Mouse (Mus musculus) forebrain, postnatal 0 days (tissue): ENCODE measurements around the gene Rnf150. TPM values are rescaled to one million over a fixed set of nuclear protein-coding genes. Genes with fewer than 3 reads are reported as not detected.

Experiments used
- ATAC-seq: fragments of 200-750 bp; cut with Nextera tagmentation; 2 replicates; pipeline ENCODE4 v1.8.0; 2017; ENCODE audit warnings: mild to moderate bottlenecking, moderate library complexity
- DNase-seq: peaks from one replicate; pipeline ENCODE4 v3.0.0-alpha.2; 2015
- H3K27ac ChIP-seq: fragments of 300-500 bp; sonication (generic); 2 replicates; pipeline ENCODE4 v1.5.1; 2014; ENCODE audit warnings: low read depth, mild to moderate bottlenecking, antibody characterized with exemption, low read length, moderate library complexity, mixed read lengths
- H3K27me3 ChIP-seq: fragments of 300-500 bp; sonication (generic); 2 replicates; pipeline ENCODE4 v1.6.1; 2014; ENCODE audit warnings: mild to moderate bottlenecking, low read length, mixed read lengths; ENCODE audit not compliant: insufficient read depth
- H3K36me3 ChIP-seq: fragments of 300-500 bp; sonication (generic); 2 replicates; pipeline ENCODE4 v1.6.1; 2014; ENCODE audit warnings: mild to moderate bottlenecking, moderate library complexity; ENCODE audit not compliant: insufficient read depth
- H3K4me1 ChIP-seq: fragments of 300-500 bp; sonication (generic); 2 replicates; pipeline ENCODE4 v1.6.1; 2014; ENCODE audit warnings: antibody characterized with exemption; ENCODE audit not compliant: insufficient read depth
- H3K4me2 ChIP-seq: fragments of 300-500 bp; sonication (generic); 2 replicates; pipeline ENCODE4 v1.6.1; 2014; ENCODE audit warnings: low read depth, mild to moderate bottlenecking, moderate library complexity
- H3K4me3 ChIP-seq: fragments of 300-500 bp; sonication (generic); 2 replicates; pipeline ENCODE4 v1.5.1; 2014; ENCODE audit warnings: low read depth, low read length, mixed read lengths
- H3K9ac ChIP-seq: fragments of 300-500 bp; sonication (generic); 2 replicates; pipeline ENCODE4 v1.6.1; 2014; ENCODE audit warnings: mild to moderate bottlenecking
- H3K9me3 ChIP-seq: fragments of 300-500 bp; sonication (generic); 2 replicates; pipeline ENCODE4 v1.6.1; 2016; ENCODE audit warnings: low read length
- CTCF ChIP-seq: sonication (generic); IDR thresholded peaks from 2 replicates; pipeline ENCODE4 v1.5.1; 2016; ENCODE audit warnings: antibody characterized with exemption, control low read depth, low read depth
- WGBS: fragments of 180-500 bp; shearing (Covaris S2); extraction: QIAGEN DNeasy Blood & Tissue Kit; methylation state at CpG from one replicate; pipeline ENCODE4 v1.1.7; 2014; 5-methylcytosine and 5-hydroxymethylcytosine counted together
- polyA plus RNA-seq: library from polyadenylated mRNA; unstranded; fragments of >200 nt; fragmentation: Nextera tagmentation; extraction: Ambion mirVana; gene quantifications from 2 replicates; pipeline ENCODE4 v1.2.1, GENCODE M21; 2015
- total RNA-seq: library from RNA; depleted of rRNA; stranded (reverse); fragments of >200 nt; gene quantifications from 2 replicates; pipeline ENCODE4 v1.2.3, GENCODE M21; 2014

Rnf150 gene
- total and polyA plus RNA-seq, 2 experiments from 2014 or later: 1.3 to 12.3 TPM

- ATAC-seq (no peak), DNase-seq (no peak)
- H3K27ac ChIP-seq: no peak overlapping the region
- 86% methylated on average over 4 of the region's 4 CpGs for WGBS
- no peaks in the 10 kb centered on the region for H3K27me3 ChIP-seq
- H3K4me3 ChIP-seq: no peak overlapping the region
- H3K4me2 ChIP-seq: no peak overlapping the region
- TF ChIP-seq CTCF: no peak
- H3K9ac ChIP-seq: no peak overlapping the region
- no peaks in the 10 kb centered on the region for H3K36me3 ChIP-seq
- no peaks in the 10 kb centered on the region for H3K9me3 ChIP-seq
- no peaks in the 10 kb centered on the region for H3K4me1 ChIP-seq
These were observed 24.1 kb downstream of the Rnf150 start for GRCm38 (mm10) chr8:82887234-82887633.

- H3K9me3 ChIP-seq: no peaks in the 10 kb centered on the region
- no peak overlapping the region for H3K4me3 ChIP-seq
- no peak for TF ChIP-seq CTCF
- no peaks in the 10 kb centered on the region for H3K36me3 ChIP-seq
- DNase-seq (no peak), ATAC-seq (no peak)
- no peaks in the 10 kb centered on the region for H3K27me3 ChIP-seq
- 67% methylated on average over 10 of the region's 10 CpGs for WGBS
- H3K9ac ChIP-seq: no peak overlapping the region
- no peak overlapping the region for H3K4me2 ChIP-seq
- H3K27ac ChIP-seq: no peak overlapping the region
- no peaks in the 10 kb centered on the region for H3K4me1 ChIP-seq
These were observed 26.0 kb downstream of the Rnf150 start for GRCm38 (mm10) chr8:82889062-82889720.

GRCm38 (mm10) chr8:82895091-82895490, 31.9 kb downstream of the Rnf150 start:
- DNase-seq (no peak), ATAC-seq (no peak)
- Histone ChIP-seq H3K9me3 (no peaks in the 10 kb centered on the region), H3K27me3 (no peaks in the 10 kb centered on the region), H3K27ac (no peak overlapping the region), H3K9ac (no peak overlapping the region), H3K36me3 (no peaks in the 10 kb centered on the region), H3K4me2 (no peak overlapping the region), H3K4me1 (no peaks in the 10 kb centered on the region), H3K4me3 (no peak overlapping the region)
- TF ChIP-seq CTCF: no peak
- 48% methylated on average over 4 of the region's 4 CpGs for WGBS

GRCm38 (mm10) chr8:82896796-82897195, 33.6 kb downstream of the Rnf150 start:
- Histone ChIP-seq H3K4me2 (no peak overlapping the region), H3K27me3 (no peaks in the 10 kb centered on the region), H3K9me3 (no peaks in the 10 kb centered on the region), H3K4me1 (no peaks in the 10 kb centered on the region), H3K4me3 (no peak overlapping the region), H3K9ac (no peak overlapping the region), H3K36me3 (no peaks in the 10 kb centered on the region), H3K27ac (no peak overlapping the region)
- TF ChIP-seq CTCF: no peak
- 92% methylated on average over 2 of the region's 2 CpGs for WGBS
- DNase-seq (no peak), ATAC-seq (no peak)

GRCm38 (mm10) chr8:82897628-82898458, 34.7 kb downstream of the Rnf150 start:
- Histone ChIP-seq H3K4me3 (no peak overlapping the region), H3K9me3 (no peaks in the 10 kb centered on the region), H3K36me3 (no peaks in the 10 kb centered on the region), H3K27me3 (no peaks in the 10 kb centered on the region), H3K9ac (no peak overlapping the region), H3K27ac (no peak overlapping the region), H3K4me1 (no peaks in the 10 kb centered on the region), H3K4me2 (no peak overlapping the region)
- ATAC-seq (no peak), DNase-seq (no peak)
- WGBS: 90% methylated on average over 3 of the region's 3 CpGs
- TF ChIP-seq CTCF: no peak

- DNase-seq: no peak
- no peak for TF ChIP-seq CTCF
- WGBS: 89% methylated on average over 8 of the region's 8 CpGs
These were observed 35.3 kb downstream of the Rnf150 start for GRCm38 (mm10) chr8:82898459-82898841.

GRCm38 (mm10) chr8:82900958-82901357, 37.8 kb downstream of the Rnf150 start:
- no peak for DNase-seq
- no peak overlapping the region for H3K9ac ChIP-seq
- ATAC-seq: no peak
- H3K9me3 ChIP-seq: no peaks in the 10 kb centered on the region
- H3K27me3 ChIP-seq: no peaks in the 10 kb centered on the region
- no peak overlapping the region for H3K4me3 ChIP-seq
- no peak for TF ChIP-seq CTCF
- no peak overlapping the region for H3K27ac ChIP-seq
- no peak overlapping the region for H3K4me2 ChIP-seq
- WGBS: 70% methylated on average over 4 of the region's 4 CpGs
- H3K36me3 ChIP-seq: no peaks in the 10 kb centered on the region
- no peaks in the 10 kb centered on the region for H3K4me1 ChIP-seq

More at GRCm38 (mm10) chr8:82898459-82898841, 35.3 kb downstream of the Rnf150 start:
- H3K36me3 ChIP-seq: no peaks in the 10 kb centered on the region
- H3K9ac ChIP-seq: no peak overlapping the region
- H3K27me3 ChIP-seq: no peaks in the 10 kb centered on the region
- H3K4me1 ChIP-seq: no peaks in the 10 kb centered on the region
- H3K9me3 ChIP-seq: no peaks in the 10 kb centered on the region
- ATAC-seq: no peak
- no peak overlapping the region for H3K4me3 ChIP-seq
- H3K27ac ChIP-seq: no peak overlapping the region
- no peak overlapping the region for H3K4me2 ChIP-seq
